Mouse (Mus musculus): ENCODE measurements around the gene Ssh2.
A peak's percentile ranks its signal among the peaks of the same experiment; 100 is the strongest.

The Ssh2 gene

GRCm38 (mm10) chr11:77466544-77466943, 250.5 kb downstream of the Ssh2 start:
- DNase-seq = no peak

- no peak for DNase-seq
Observed at GRCm38 (mm10) chr11:77467157-77467556, 251.1 kb downstream of the Ssh2 start.

GRCm38 (mm10) chr11:77467784-77468183, 251.7 kb downstream of the Ssh2 start:
- DNase-seq = peak; percentile 78

- no peak for DNase-seq
Observed at GRCm38 (mm10) chr11:77468397-77468796, 252.3 kb downstream of the Ssh2 start.

GRCm38 (mm10) chr11:77471407-77471806, 255.3 kb downstream of the Ssh2 start:
- DNase-seq = no peak

- DNase-seq = no peak
Observed at GRCm38 (mm10) chr11:77472775-77473174, 256.7 kb downstream of the Ssh2 start.

GRCm38 (mm10) chr11:77476216-77476615, 260.1 kb downstream of the Ssh2 start:
- no peak for DNase-seq

GRCm38 (mm10) chr11:77476895-77477294, 260.8 kb downstream of the Ssh2 start:
- DNase-seq = no peak

GRCm38 (mm10) chr11:77483043-77483442, 267.0 kb downstream of the Ssh2 start:
- peak; percentile 53 for DNase-seq

GRCm38 (mm10) chr11:77483510-77484255, 267.6 kb downstream of the Ssh2 start:
- DNase-seq = peak; percentile 10

GRCm38 (mm10) chr11:77485229-77485628, 269.1 kb downstream of the Ssh2 start:
- no peak for DNase-seq

GRCm38 (mm10) chr11:77486798-77487197, 270.7 kb downstream of the Ssh2 start:
- DNase-seq = peak; percentile 80

GRCm38 (mm10) chr11:77488771-77489581, 272.9 kb downstream of the Ssh2 start:
- DNase-seq = peak; percentile 73

GRCm38 (mm10) chr11:77489591-77490235, 273.6 kb downstream of the Ssh2 start, which contains the start of gene Ankrd13b:
Gene Ankrd13b (minus strand): TSS chr11:77489678.
- DNase-seq = peak; percentile 90

- peak; percentile 56 for DNase-seq
Observed at GRCm38 (mm10) chr11:77490451-77490850, 274.4 kb downstream of the Ssh2 start.

- peak; percentile 88 for DNase-seq
Observed at GRCm38 (mm10) chr11:77491123-77491501, 275.0 kb downstream of the Ssh2 start.

- DNase-seq = peak; percentile 83
Observed at GRCm38 (mm10) chr11:77491502-77492291, 275.6 kb downstream of the Ssh2 start.

GRCm38 (mm10) chr11:77492311-77492871, 276.3 kb downstream of the Ssh2 start:
- peak; percentile 76 for DNase-seq

GRCm38 (mm10) chr11:77492911-77493332, 276.8 kb downstream of the Ssh2 start:
- peak; percentile 96 for DNase-seq

GRCm38 (mm10) chr11:77493512-77494343, 277.6 kb downstream of the Ssh2 start, which contains the start of gene Git1:
Gene Git1 (plus strand): TSS chr11:77493562.
- peak; percentile 79 for DNase-seq

- no peak for DNase-seq
Observed at GRCm38 (mm10) chr11:77494344-77494676, 278.2 kb downstream of the Ssh2 start.
